ENCODE assay signal across 16 mouse cellular contexts in genomic region chr11:118493458-118493857, GRCm38 (mm10). TPM values are rescaled to one million over a fixed set of nuclear protein-coding genes. Genes with fewer than 3 reads are reported as not detected.
DNase-seq lines count a peak whose midpoint lies in the region; ATAC-seq and TF ChIP-seq lines count a peak whose summit lies in the region.
"Had no signal": no experiment of that assay in that cellular context is flagged by ENCODE, and none has a peak within 500 bp of the region (broad histone marks: within the 10 kb centered on the region; RNA-seq: fewer than 3 reads in every experiment).

No protein-coding gene starts in this region.

- TF ChIP-seq EP300 in liver, postnatal 0 days (IDR thresholded peaks at IDR 0.05; ENCODE audit: low read depth) = no peak

- peak overlapping the region; percentile 72 for H3K27ac ChIP-seq in hindbrain, embryonic 13.5 days
- H3K27ac ChIP-seq in hindbrain, postnatal 0 days = no peak overlapping the region
- 0 out of 2 replicates have a peak overlapping the region, but pooled peaks have one; percentile 13 for H3K27ac ChIP-seq in lung, embryonic 15.5 days
- H3K27ac ChIP-seq in liver, postnatal 0 days (ENCODE audit: low read depth) = peak overlapping the region; percentile 60; the same call in 1 of the 2 replicates
- 0 out of 2 replicates have a peak overlapping the region, but pooled peaks have one; percentile 56 for H3K27ac ChIP-seq in midbrain, embryonic 15.5 days

- no peak overlapping the region for H3K9ac ChIP-seq in hindbrain, embryonic 13.5 days
- no peak overlapping the region for H3K9ac ChIP-seq in hindbrain, postnatal 0 days (replicated peaks; ENCODE audit: low read length)
- H3K9ac ChIP-seq in lung, embryonic 15.5 days = no peak overlapping the region
- H3K9ac ChIP-seq in liver, postnatal 0 days (replicated peaks) = no peak overlapping the region
- H3K9ac ChIP-seq in midbrain, embryonic 15.5 days = no peak overlapping the region
- H3K9ac ChIP-seq: embryonic facial prominence, embryonic 13.5 days; intestine, embryonic 15.5 days; kidney, embryonic 15.5 days had no signal

- ATAC-seq in hindbrain, embryonic 13.5 days (ENCODE audit: low FRiP score) = no peak
- ATAC-seq in hindbrain, postnatal 0 days = no peak
- no peak for ATAC-seq in lung, embryonic 15.5 days (ENCODE audit: borderline replicate concordance, extremely low read depth, low FRiP score, low TSS enrichment)
- ATAC-seq in liver, postnatal 0 days = no peak
- ATAC-seq in midbrain, embryonic 15.5 days (replicated peaks) = no peak
- ATAC-seq: intestine, embryonic 15.5 days had no signal

- H3K9me3 ChIP-seq in hindbrain, embryonic 13.5 days = no peaks in the 10 kb centered on the region
- no peaks in the 10 kb centered on the region for H3K9me3 ChIP-seq in hindbrain, postnatal 0 days (ENCODE audit: low read length)
- H3K9me3 ChIP-seq in lung, embryonic 15.5 days = no peaks in the 10 kb centered on the region
- H3K9me3 ChIP-seq in liver, postnatal 0 days (ENCODE audit: low read length) = no peaks in the 10 kb centered on the region
- H3K9me3 ChIP-seq in midbrain, embryonic 15.5 days = no peaks in the 10 kb centered on the region
- H3K9me3 ChIP-seq: embryonic facial prominence, embryonic 13.5 days; intestine, embryonic 15.5 days; kidney, embryonic 15.5 days had no signal

- DNase-seq in hindbrain, postnatal 0 days (ENCODE audit: low spot score) = no peak
- no peak for DNase-seq in lung, adult 2 months
- no peak for DNase-seq in liver, postnatal 0 days
- no peak for DNase-seq in yolk sac, embryonic 10.5 days (ENCODE audit: low spot score)
- no peak for DNase-seq in urinary bladder, postnatal 4 days (ENCODE audit: low spot score in 2 of 2)
- DNase-seq: cerebellum, adult 11 months; heart, adult 18-20 months; heart, postnatal 4 days; right cerebral cortex, postnatal 4 days; thymus, postnatal 36 days had no signal

- 83% methylated on average over 2 of the region's 2 CpGs for WGBS in hindbrain, embryonic 13.5 days
- 76% methylated on average over 2 of the region's 2 CpGs for WGBS in hindbrain, postnatal 0 days
- WGBS in lung, embryonic 15.5 days = 52% methylated on average over 2 of the region's 2 CpGs
- 68% methylated on average over 2 of the region's 2 CpGs for WGBS in lung, adult 2 months
- WGBS in liver, postnatal 0 days (ENCODE audit: insufficient replicate concordance) = 82% methylated on average over 2 of the region's 2 CpGs
- WGBS in midbrain, embryonic 15.5 days = 90% methylated on average over 2 of the region's 2 CpGs

- H3K27me3 ChIP-seq in hindbrain, embryonic 13.5 days = no peaks in the 10 kb centered on the region
- H3K27me3 ChIP-seq in hindbrain, postnatal 0 days (ENCODE audit: insufficient read depth, low read length) = no peaks in the 10 kb centered on the region
- H3K27me3 ChIP-seq in lung, embryonic 15.5 days = no peaks in the 10 kb centered on the region
- H3K27me3 ChIP-seq in liver, postnatal 0 days (ENCODE audit: insufficient read depth, low read length) = no peaks in the 10 kb centered on the region
- no peaks in the 10 kb centered on the region for H3K27me3 ChIP-seq in midbrain, embryonic 15.5 days (replicated peaks)
- H3K27me3 ChIP-seq: intestine, embryonic 15.5 days had no signal

- peaks cover 66% of the 10 kb centered on the region for H3K4me1 ChIP-seq in hindbrain, embryonic 13.5 days (replicated peaks)
- peaks cover 3% of the 10 kb centered on the region; the same call in 1 of the 2 replicates for H3K4me1 ChIP-seq in hindbrain, postnatal 0 days (ENCODE audit: insufficient read depth, low read length)
- peaks cover 12% of the 10 kb centered on the region; the same call in 1 of the 2 replicates for H3K4me1 ChIP-seq in lung, embryonic 15.5 days
- no peaks in the 10 kb centered on the region for H3K4me1 ChIP-seq in lung, adult 2 months (ENCODE audit: control insufficient read depth, insufficient read depth, low read length)
- no peaks in the 10 kb centered on the region for H3K4me1 ChIP-seq in liver, postnatal 0 days (ENCODE audit: insufficient read depth)
- H3K4me1 ChIP-seq in midbrain, embryonic 15.5 days = peaks cover 33% of the 10 kb centered on the region

- peaks cover 4% of the 10 kb centered on the region for H3K36me3 ChIP-seq in hindbrain, embryonic 13.5 days
- H3K36me3 ChIP-seq in hindbrain, postnatal 0 days (ENCODE audit: insufficient read depth, low read length) = no peaks in the 10 kb centered on the region
- H3K36me3 ChIP-seq in lung, embryonic 15.5 days = no peaks in the 10 kb centered on the region
- H3K36me3 ChIP-seq in liver, postnatal 0 days (replicated peaks; ENCODE audit: insufficient read depth, low read length) = no peaks in the 10 kb centered on the region
- no peaks in the 10 kb centered on the region for H3K36me3 ChIP-seq in midbrain, embryonic 15.5 days (replicated peaks)
- H3K36me3 ChIP-seq: embryonic facial prominence, embryonic 13.5 days; intestine, embryonic 15.5 days; kidney, embryonic 15.5 days had no signal

- H3K4me2 ChIP-seq in hindbrain, embryonic 13.5 days = no peak overlapping the region
- no peak overlapping the region for H3K4me2 ChIP-seq in hindbrain, postnatal 0 days (ENCODE audit: low read depth, low read length)
- no peak overlapping the region for H3K4me2 ChIP-seq in lung, embryonic 15.5 days
- H3K4me2 ChIP-seq in liver, postnatal 0 days (ENCODE audit: low read depth, low read length) = 0 out of 2 replicates have a peak overlapping the region, but pooled peaks have one; percentile 9
- no peak overlapping the region for H3K4me2 ChIP-seq in midbrain, embryonic 15.5 days
- H3K4me2 ChIP-seq: embryonic facial prominence, embryonic 13.5 days; intestine, embryonic 15.5 days; kidney, embryonic 15.5 days had no signal

- no peak for TF ChIP-seq CTCF in hindbrain, postnatal 0 days (IDR thresholded peaks at IDR 0.05; ENCODE audit: low read depth)
- TF ChIP-seq CTCF in lung, adult 2 months (IDR thresholded peaks at IDR 0.05; ENCODE audit: insufficient read depth, low read length) = no peak
- no peak for TF ChIP-seq CTCF in liver, postnatal 0 days (IDR thresholded peaks at IDR 0.05; ENCODE audit: low read depth)

- no peak for TF ChIP-seq POLR2A in lung, adult 2 months (IDR thresholded peaks at IDR 0.05; ENCODE audit: borderline replicate concordance, extremely low read depth, low read depth, low read length)

- H3K4me3 ChIP-seq in hindbrain, embryonic 13.5 days = no peak overlapping the region
- H3K4me3 ChIP-seq in hindbrain, postnatal 0 days (ENCODE audit: low read length) = no peak overlapping the region
- no peak overlapping the region for H3K4me3 ChIP-seq in lung, embryonic 15.5 days
- H3K4me3 ChIP-seq in lung, adult 2 months (replicated peaks; ENCODE audit: extremely low read depth, low read depth, low read length) = no peak overlapping the region
- no peak overlapping the region for H3K4me3 ChIP-seq in liver, postnatal 0 days (ENCODE audit: low read depth, low read length)
- no peak overlapping the region for H3K4me3 ChIP-seq in midbrain, embryonic 15.5 days
- H3K4me3 ChIP-seq: embryonic facial prominence, embryonic 13.5 days; intestine, embryonic 15.5 days; kidney, embryonic 15.5 days had no signal

RNA-seq across cellular contexts. Expression of gene Engase, which starts 16.8 kb away (rescaled TPM):
- polyA plus RNA-seq in hindbrain, embryonic 13.5 days (2015; fragmentation: Nextera tagmentation; extraction: Ambion mirVana) = 7.0 and 7.1 TPM in 2 replicates
- total RNA-seq in hindbrain, postnatal 0 days (2014; rRNA removed) = 9.0 and 20.7 TPM in 2 replicates
- 6.5 and 7.0 TPM in 2 replicates for polyA plus RNA-seq in hindbrain, postnatal 0 days (2015; fragmentation: Nextera tagmentation; extraction: Ambion mirVana)
- 6.0 and 7.3 TPM in 2 replicates for polyA plus RNA-seq in lung, embryonic 15.5 days (2015; fragmentation: Nextera tagmentation; extraction: Ambion mirVana)
- 12.9 and 17.0 TPM in 2 replicates for polyA plus RNA-seq in lung, adult 2 months (2012; rRNA removed)
- 4.9 and 5.6 TPM in 2 replicates for polyA plus RNA-seq in liver, postnatal 0 days (2015; fragmentation: Nextera tagmentation; extraction: Ambion mirVana)
- 6.6 and 8.2 TPM in 2 replicates for polyA plus RNA-seq in midbrain, embryonic 15.5 days (2015; fragmentation: Nextera tagmentation; extraction: Ambion mirVana)
